Mouse (Mus musculus) MN1 (cell line): ENCODE data around the gene Olfr1156.

Source experiments
- DNase-seq: peaks from one replicate; pipeline ENCODE4 v3.0.0-alpha.2; 2016; ENCODE audit warnings: low spot score

Olfr1156 gene

DNA sequence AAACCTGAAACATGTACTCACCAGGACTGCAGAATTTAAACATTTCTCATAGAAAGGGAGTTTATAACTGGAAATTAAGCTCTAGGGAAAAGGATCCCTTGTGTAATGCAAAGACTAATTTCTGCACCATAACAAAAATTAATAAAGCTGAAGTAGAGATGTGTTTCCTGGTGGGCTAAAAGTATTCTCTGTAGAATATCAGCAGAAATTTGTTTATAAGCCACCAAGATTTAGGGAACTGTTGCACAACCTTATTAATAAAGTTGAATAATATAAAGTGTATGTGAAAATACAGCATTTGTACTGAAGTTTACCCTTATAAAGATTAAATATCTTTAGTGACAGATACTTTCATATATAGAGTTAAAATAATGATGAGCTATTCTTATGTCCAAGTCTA is at the start of gene Olfr1156:
Gene Olfr1156, minus strand, starts transcription at position 101 of the 400 bp plus-strand sequence.
- DNase-seq: no peak

DNA sequence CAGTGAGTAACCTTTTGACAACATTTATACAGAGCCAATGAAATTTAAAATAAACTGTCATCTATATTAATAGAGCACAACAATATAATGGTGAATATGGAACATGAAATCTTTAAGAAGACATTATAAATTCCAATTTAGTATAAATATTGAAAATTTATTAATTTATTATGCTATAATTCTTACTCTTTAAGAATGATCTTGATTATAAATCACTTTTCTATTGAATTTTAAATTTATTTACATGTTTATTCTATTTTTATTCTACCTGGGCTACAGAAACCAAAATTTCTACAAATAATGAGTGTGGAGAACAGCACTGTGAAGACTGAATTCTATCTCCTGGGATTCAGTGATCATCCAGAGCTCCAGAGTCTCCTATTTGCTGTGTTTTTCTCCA is 36.9 kb upstream of the Olfr1156 start, which contains the start of gene Olfr1158:
Gene Olfr1158, plus strand, starts transcription at position 301 of the 400 bp plus-strand sequence.
- no peak for DNase-seq

DNA sequence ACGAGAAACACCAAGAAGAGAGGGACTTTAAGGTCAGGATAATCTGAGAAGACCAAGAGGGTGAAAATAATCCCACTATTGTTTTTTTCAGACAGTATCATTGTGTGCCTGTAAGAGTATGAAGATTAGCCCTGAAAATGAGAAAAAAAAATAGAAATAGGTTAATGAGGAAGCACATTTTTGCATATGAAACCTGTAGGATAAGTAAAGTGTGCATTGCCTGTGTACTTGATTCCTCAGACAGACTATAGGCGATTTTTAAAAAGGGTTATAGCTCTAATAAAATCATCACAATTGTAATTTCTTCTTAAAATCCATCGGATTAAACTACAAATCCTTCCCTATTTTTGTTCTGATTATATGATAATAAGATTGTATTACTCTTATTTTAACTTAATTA is 21.7 kb upstream of the Olfr1156 start, which contains the start of gene Olfr74:
Gene Olfr74, minus strand, starts transcription at position 101 of the 400 bp plus-strand sequence.
- DNase-seq: no peak

DNA sequence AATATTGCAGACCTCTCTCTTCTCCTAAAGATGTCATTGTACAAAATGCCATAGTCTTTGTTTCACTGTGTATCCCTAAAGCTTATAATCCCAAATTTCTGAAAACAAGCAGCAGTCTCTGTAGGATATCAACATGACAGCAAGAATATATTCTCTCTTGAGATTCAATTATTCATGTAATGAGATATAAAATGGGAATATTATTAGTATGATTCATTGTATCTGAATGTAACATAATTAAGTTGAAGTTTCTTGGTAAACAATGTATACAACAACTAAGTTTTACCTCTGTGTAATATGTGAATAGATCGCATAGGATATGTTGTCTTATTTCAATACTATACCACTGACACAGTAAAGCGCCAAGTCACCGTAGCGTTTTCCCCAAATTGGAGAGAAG is 15.3 kb upstream of the Olfr1156 start, which contains the start of gene Olfr1157:
Gene Olfr1157, minus strand, starts transcription at position 101 of the 400 bp plus-strand sequence.
- no peak for DNase-seq

DNA sequence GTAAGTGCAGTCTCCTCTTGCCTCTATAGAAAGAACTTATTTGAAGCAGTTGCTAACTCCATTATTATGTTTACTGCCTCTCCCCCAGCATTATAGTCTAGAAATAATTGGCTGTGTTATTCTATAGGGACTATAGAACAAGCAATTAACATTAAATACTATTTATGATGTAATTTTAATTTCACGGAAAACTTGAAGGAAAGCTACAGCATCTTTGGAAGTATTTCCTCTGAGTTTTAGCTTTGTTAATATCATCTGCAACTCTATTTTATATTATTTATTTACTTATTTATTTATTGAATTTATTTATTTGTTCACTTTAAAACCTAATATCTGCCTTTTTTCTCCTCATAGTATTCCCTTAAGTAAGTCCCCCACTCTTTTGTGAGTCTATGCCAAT is 7.9 kb downstream of the Olfr1156 start, which contains the start of gene Olfr1155:
Gene Olfr1155, minus strand, starts transcription at position 101 of the 400 bp plus-strand sequence.
- no peak for DNase-seq

DNA sequence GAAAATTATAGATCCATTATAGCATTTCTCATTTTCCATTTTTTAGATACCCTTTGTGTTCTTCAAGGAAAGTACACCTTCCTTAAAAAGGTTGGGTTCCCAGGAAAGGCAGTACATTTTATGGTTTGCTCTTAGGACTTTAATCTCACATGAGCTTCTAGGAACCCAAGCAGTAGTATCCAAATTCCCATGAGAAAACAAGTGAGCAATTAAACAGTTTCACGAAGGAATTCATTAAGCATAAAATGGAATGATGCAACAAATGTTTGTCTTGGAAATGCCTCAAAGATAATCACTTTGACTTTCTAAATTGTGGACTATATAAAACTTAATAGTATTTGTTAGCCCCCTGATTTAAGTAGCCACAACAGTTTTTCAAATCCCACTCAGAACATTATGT is 47.8 kb downstream of the Olfr1156 start, which contains the start of gene Olfr1154:
Gene Olfr1154, minus strand, starts transcription at position 101 of the 400 bp plus-strand sequence.
- no peak for DNase-seq
